Mouse (Mus musculus): Measurements from ENCODE around the gene Marcks. TPM values are rescaled to one million over a fixed set of nuclear protein-coding genes. Genes with fewer than 3 reads are reported as not detected.

Gene Marcks
- polyA plus RNA-seq, 1 experiment from 2014 or later = 148 TPM

- 92% methylated on average over 4 of the region's 4 CpGs for WGBS
- no peaks in the 10 kb centered on the region for H3K9me3 ChIP-seq
- no peak overlapping the region for H3K27ac ChIP-seq
- no peak overlapping the region for H3K4me3 ChIP-seq
- H3K4me1 ChIP-seq = no peaks in the 10 kb centered on the region
- H3K9ac ChIP-seq = no peak overlapping the region
- H3K36me3 ChIP-seq = peaks cover 15% of the 10 kb centered on the region
- no peaks in the 10 kb centered on the region for H3K27me3 ChIP-seq
- ATAC-seq (ENCODE audit: insufficient number of reproducible peaks, low FRiP score, low TSS enrichment, low read depth) = no peak
- no peak overlapping the region for H3K4me2 ChIP-seq
Observed at GRCm38 (mm10) chr10:37132671-37133070, 6.0 kb downstream of the Marcks start.

- Histone ChIP-seq H3K4me3 (no peak overlapping the region), H3K4me2 (no peak overlapping the region), H3K36me3 (peaks cover 12% of the 10 kb centered on the region), H3K9ac (no peak overlapping the region), H3K9me3 (no peaks in the 10 kb centered on the region), H3K27ac (no peak overlapping the region), H3K27me3 (no peaks in the 10 kb centered on the region), H3K4me1 (no peaks in the 10 kb centered on the region)
- ATAC-seq (ENCODE audit: insufficient number of reproducible peaks, low FRiP score, low TSS enrichment, low read depth) = no peak
- WGBS = 86% methylated on average over 3 of the region's 3 CpGs
Observed at GRCm38 (mm10) chr10:37129652-37130051, 9.1 kb downstream of the Marcks start.

GRCm38 (mm10) chr10:37115329-37115728 lies 23.4 kb downstream of the Marcks start:
- ATAC-seq (ENCODE audit: insufficient number of reproducible peaks, low FRiP score, low TSS enrichment, low read depth) = no peak
- WGBS = 76% methylated on average over 2 of the region's 2 CpGs

GRCm38 (mm10) chr10:37112812-37113211 lies 25.9 kb downstream of the Marcks start:
- Histone ChIP-seq H3K9me3 (no peaks in the 10 kb centered on the region), H3K4me2 (no peak overlapping the region), H3K4me1 (no peaks in the 10 kb centered on the region), H3K27ac (no peak overlapping the region), H3K4me3 (no peak overlapping the region), H3K9ac (no peak overlapping the region), H3K36me3 (no peaks in the 10 kb centered on the region), H3K27me3 (no peaks in the 10 kb centered on the region)
- no peak for ATAC-seq (ENCODE audit: insufficient number of reproducible peaks, low FRiP score, low TSS enrichment, low read depth)
- 58% methylated on average over 4 of the region's 4 CpGs for WGBS

More at GRCm38 (mm10) chr10:37115329-37115728, 23.4 kb downstream of the Marcks start:
- no peak overlapping the region for H3K27ac ChIP-seq
- no peak overlapping the region for H3K4me3 ChIP-seq
- H3K4me1 ChIP-seq = no peaks in the 10 kb centered on the region
- no peak overlapping the region for H3K4me2 ChIP-seq
- H3K27me3 ChIP-seq = no peaks in the 10 kb centered on the region
- no peaks in the 10 kb centered on the region for H3K36me3 ChIP-seq
- no peak overlapping the region for H3K9ac ChIP-seq
- H3K9me3 ChIP-seq = no peaks in the 10 kb centered on the region

- ATAC-seq (ENCODE audit: insufficient number of reproducible peaks, low FRiP score, low TSS enrichment, low read depth) = no peak
- Histone ChIP-seq H3K4me2 (no peak overlapping the region), H3K36me3 (no peaks in the 10 kb centered on the region), H3K9me3 (no peaks in the 10 kb centered on the region), H3K4me3 (no peak overlapping the region), H3K27ac (no peak overlapping the region), H3K27me3 (no peaks in the 10 kb centered on the region), H3K4me1 (no peaks in the 10 kb centered on the region), H3K9ac (no peak overlapping the region)
- WGBS = 44% methylated on average over 3 of the region's 3 CpGs
Observed at GRCm38 (mm10) chr10:37112362-37112761, 26.4 kb downstream of the Marcks start.

- Histone ChIP-seq H3K36me3 (no peaks in the 10 kb centered on the region), H3K9ac (no peak overlapping the region)
- WGBS = 74% methylated on average over 2 of the region's 2 CpGs
Observed at GRCm38 (mm10) chr10:37111432-37111831, 27.3 kb downstream of the Marcks start.

GRCm38 (mm10) chr10:37106871-37107627 lies 31.7 kb downstream of the Marcks start:
- WGBS = 46% methylated on average over 4 of the region's 4 CpGs
- H3K9ac ChIP-seq = no peak overlapping the region
- H3K4me1 ChIP-seq = no peaks in the 10 kb centered on the region
- no peak overlapping the region for H3K27ac ChIP-seq
- no peaks in the 10 kb centered on the region for H3K9me3 ChIP-seq
- no peaks in the 10 kb centered on the region for H3K27me3 ChIP-seq
- H3K36me3 ChIP-seq = no peaks in the 10 kb centered on the region
- no peak overlapping the region for H3K4me2 ChIP-seq
- no peak overlapping the region for H3K4me3 ChIP-seq
- no peak for ATAC-seq (ENCODE audit: insufficient number of reproducible peaks, low FRiP score, low TSS enrichment, low read depth)

More at GRCm38 (mm10) chr10:37111432-37111831, 27.3 kb downstream of the Marcks start:
- no peaks in the 10 kb centered on the region for H3K4me1 ChIP-seq
- no peaks in the 10 kb centered on the region for H3K27me3 ChIP-seq
- no peaks in the 10 kb centered on the region for H3K9me3 ChIP-seq
- no peak overlapping the region for H3K4me3 ChIP-seq
- no peak overlapping the region for H3K4me2 ChIP-seq
- ATAC-seq (ENCODE audit: insufficient number of reproducible peaks, low FRiP score, low TSS enrichment, low read depth) = no peak
- no peak overlapping the region for H3K27ac ChIP-seq

- Histone ChIP-seq H3K4me1 (no peaks in the 10 kb centered on the region), H3K36me3 (no peaks in the 10 kb centered on the region), H3K4me2 (no peak overlapping the region), H3K4me3 (no peak overlapping the region), H3K27me3 (no peaks in the 10 kb centered on the region), H3K9ac (no peak overlapping the region), H3K27ac (no peak overlapping the region), H3K9me3 (no peaks in the 10 kb centered on the region)
- WGBS = 82% methylated on average over 8 of the region's 8 CpGs
- ATAC-seq (ENCODE audit: insufficient number of reproducible peaks, low FRiP score, low TSS enrichment, low read depth) = no peak
Observed at GRCm38 (mm10) chr10:37106303-37106702, 32.4 kb downstream of the Marcks start.

GRCm38 (mm10) chr10:37102227-37103080 lies 36.3 kb downstream of the Marcks start:
- Histone ChIP-seq H3K4me1 (no peaks in the 10 kb centered on the region), H3K27me3 (no peaks in the 10 kb centered on the region), H3K4me3 (no peak overlapping the region), H3K9me3 (no peaks in the 10 kb centered on the region), H3K27ac (no peak overlapping the region), H3K36me3 (no peaks in the 10 kb centered on the region), H3K9ac (no peak overlapping the region), H3K4me2 (no peak overlapping the region)
- WGBS = 82% methylated on average over 4 of the region's 4 CpGs
- no peak for ATAC-seq (ENCODE audit: insufficient number of reproducible peaks, low FRiP score, low TSS enrichment, low read depth)

GRCm38 (mm10) chr10:37101733-37102132 lies 37.0 kb downstream of the Marcks start:
- 71% methylated on average over 2 of the region's 2 CpGs for WGBS
- Histone ChIP-seq H3K36me3 (no peaks in the 10 kb centered on the region), H3K27ac (no peak overlapping the region), H3K4me1 (no peaks in the 10 kb centered on the region), H3K4me3 (no peak overlapping the region), H3K4me2 (no peak overlapping the region), H3K27me3 (no peaks in the 10 kb centered on the region), H3K9ac (no peak overlapping the region), H3K9me3 (no peaks in the 10 kb centered on the region)
- ATAC-seq (ENCODE audit: insufficient number of reproducible peaks, low FRiP score, low TSS enrichment, low read depth) = no peak

- WGBS = 81% methylated on average over 3 of the region's 3 CpGs
- no peak overlapping the region for H3K27ac ChIP-seq
- H3K4me3 ChIP-seq = no peak overlapping the region
- no peaks in the 10 kb centered on the region for H3K36me3 ChIP-seq
- H3K9me3 ChIP-seq = no peaks in the 10 kb centered on the region
- H3K9ac ChIP-seq = no peak overlapping the region
- H3K4me1 ChIP-seq = no peaks in the 10 kb centered on the region
- no peaks in the 10 kb centered on the region for H3K27me3 ChIP-seq
- no peak for ATAC-seq (ENCODE audit: insufficient number of reproducible peaks, low FRiP score, low TSS enrichment, low read depth)
- H3K4me2 ChIP-seq = no peak overlapping the region
Observed at GRCm38 (mm10) chr10:37096529-37096928, 42.2 kb downstream of the Marcks start.

GRCm38 (mm10) chr10:37095803-37096202 lies 42.9 kb downstream of the Marcks start:
- 61% methylated on average over 6 of the region's 6 CpGs for WGBS
- Histone ChIP-seq H3K4me1 (no peaks in the 10 kb centered on the region), H3K9ac (no peak overlapping the region), H3K27me3 (no peaks in the 10 kb centered on the region), H3K36me3 (no peaks in the 10 kb centered on the region), H3K9me3 (no peaks in the 10 kb centered on the region), H3K4me2 (no peak overlapping the region), H3K27ac (no peak overlapping the region), H3K4me3 (no peak overlapping the region)
- ATAC-seq (ENCODE audit: insufficient number of reproducible peaks, low FRiP score, low TSS enrichment, low read depth) = no peak

Measured in limb, embryonic 15.5 days (tissue).